Mouse (Mus musculus) right cerebral cortex, postnatal 36 days (tissue): Measurements from ENCODE around the gene Cdon.

Experiments
- DNase-seq, 2 experiments: peaks; one replicate each; pipeline ENCODE4 v3.0.0; 2022; ENCODE audit warnings: low spot score in 2 of 2, mixed read lengths in 1 of 2

The Cdon gene

GRCm38 (mm10) chr9:35493033-35493732, 72.3 kb downstream of the Cdon start:
- no peak for DNase-seq

GRCm38 (mm10) chr9:35493733-35494092, 72.8 kb downstream of the Cdon start:
- no peak for DNase-seq

GRCm38 (mm10) chr9:35494937-35495336, 74.0 kb downstream of the Cdon start:
- DNase-seq = no peak

GRCm38 (mm10) chr9:35495471-35495870, 74.5 kb downstream of the Cdon start:
- DNase-seq = no peak

GRCm38 (mm10) chr9:35499946-35500345, 79.0 kb downstream of the Cdon start:
- DNase-seq = no peak

GRCm38 (mm10) chr9:35502361-35503000, 81.6 kb downstream of the Cdon start:
- DNase-seq = no peak

- DNase-seq = no peak
These were observed 87.3 kb downstream of the Cdon start for GRCm38 (mm10) chr9:35508234-35508633.

- no peak for DNase-seq
These were observed 93.0 kb downstream of the Cdon start for GRCm38 (mm10) chr9:35513900-35514299.

- no peak for DNase-seq
These were observed 95.3 kb downstream of the Cdon start for GRCm38 (mm10) chr9:35516182-35516581.

GRCm38 (mm10) chr9:35516711-35517110, 95.8 kb downstream of the Cdon start:
- no peak for DNase-seq

GRCm38 (mm10) chr9:35518169-35518568, 97.2 kb downstream of the Cdon start, which contains the start of gene Gm1113:
Gene Gm1113 (minus strand): TSS chr9:35518269.
- DNase-seq = no peak

- no peak for DNase-seq
These were observed 99.9 kb downstream of the Cdon start for GRCm38 (mm10) chr9:35520631-35521348.

- DNase-seq = no peak
These were observed 101.3 kb downstream of the Cdon start for GRCm38 (mm10) chr9:35522241-35522640.

GRCm38 (mm10) chr9:35522821-35523515, 102.0 kb downstream of the Cdon start:
- no peak for DNase-seq

- DNase-seq = peak; percentile 43 to 70
These were observed 102.6 kb downstream of the Cdon start for GRCm38 (mm10) chr9:35523541-35523940.

- DNase-seq = peak; percentile 59 to 68
These were observed 103.0 kb downstream of the Cdon start for GRCm38 (mm10) chr9:35523941-35524411.

GRCm38 (mm10) chr9:35529141-35529540, 108.2 kb downstream of the Cdon start:
- no peak for DNase-seq

GRCm38 (mm10) chr9:35529796-35530195, 108.9 kb downstream of the Cdon start:
- no peak for DNase-seq

- DNase-seq = no peak
These were observed 112.3 kb downstream of the Cdon start for GRCm38 (mm10) chr9:35533266-35533665.

GRCm38 (mm10) chr9:35535110-35535509, 114.2 kb downstream of the Cdon start:
- DNase-seq = no peak

GRCm38 (mm10) chr9:35535876-35536275, 114.9 kb downstream of the Cdon start:
- no peak for DNase-seq
